Mouse (Mus musculus) gastrocnemius, postnatal 36 days (tissue): ENCODE measurements around the gene Fbxo41. TPM values are rescaled to one million over a fixed set of nuclear protein-coding genes. Genes with fewer than 3 reads are reported as not detected.

Experiments used
- DNase-seq, 2 experiments: peaks; one replicate each; pipeline ENCODE4 v3.0.0; 2022
- intact Hi-C: fragments of 180-260 bp; cut with DNase I; formaldehyde crosslinking; loops from one replicate; pipeline ENCODE4 v1.15.1; 2025
- total RNA-seq, 2 experiments: library from RNA; stranded (reverse); gene quantifications; 2 replicates each; pipeline ENCODE4 v1.2.3; 2021

Fbxo41 gene
- total RNA-seq, 2 experiments from 2014 or later, result 0.03 TPM; not detected in 1

- intact Hi-C loops, result no loop called here
- DNase-seq, result no peak
Measured at GRCm38 (mm10) chr6:85496976-85497375, 5.8 kb downstream of the Fbxo41 start.

- intact Hi-C loops, result no loop called here
- DNase-seq, result no peak
Measured at GRCm38 (mm10) chr6:85491606-85492005, 11.2 kb downstream of the Fbxo41 start.

GRCm38 (mm10) chr6:85490252-85490651 is 12.5 kb downstream of the Fbxo41 start:
- intact Hi-C loops, result no loop called here
- DNase-seq, result no peak

GRCm38 (mm10) chr6:85489717-85490116 is 13.1 kb downstream of the Fbxo41 start:
- intact Hi-C loops, result no loop called here
- no peak for DNase-seq

- intact Hi-C loops, result no loop called here
- no peak for DNase-seq
Measured at GRCm38 (mm10) chr6:85488510-85488909, 14.3 kb downstream of the Fbxo41 start.

GRCm38 (mm10) chr6:85485738-85486137 is 17.1 kb downstream of the Fbxo41 start:
- intact Hi-C loops, result no loop called here

GRCm38 (mm10) chr6:85483843-85484721 is 18.7 kb downstream of the Fbxo41 start:
- intact Hi-C loops, result no loop called here
- DNase-seq, result no peak

More at GRCm38 (mm10) chr6:85485738-85486137, 17.1 kb downstream of the Fbxo41 start:
- no peak for DNase-seq

- no peak for DNase-seq
- intact Hi-C loops, result no loop called here
Measured at GRCm38 (mm10) chr6:85480685-85481084, 22.1 kb downstream of the Fbxo41 start.

- no peak for DNase-seq
- intact Hi-C loops, result no loop called here
Measured at GRCm38 (mm10) chr6:85479979-85480378, 22.8 kb downstream of the Fbxo41 start.

GRCm38 (mm10) chr6:85478416-85478815 is 24.4 kb downstream of the Fbxo41 start:
- intact Hi-C loops, result no loop called here
- no peak for DNase-seq

- no peak for DNase-seq
- intact Hi-C loops, result no loop called here
Measured at GRCm38 (mm10) chr6:85477366-85477917, 25.4 kb downstream of the Fbxo41 start.

GRCm38 (mm10) chr6:85475581-85475980 is 27.2 kb downstream of the Fbxo41 start:
- no peak for DNase-seq
- intact Hi-C loops, result no loop called here

- DNase-seq, result no peak
- intact Hi-C loops, result no loop called here
Measured at GRCm38 (mm10) chr6:85472542-85472941, 30.3 kb downstream of the Fbxo41 start.

- no peak for DNase-seq
- intact Hi-C loops, result no loop called here
Measured at GRCm38 (mm10) chr6:85471962-85472361, 30.8 kb downstream of the Fbxo41 start.

GRCm38 (mm10) chr6:85469660-85470430 is 32.9 kb downstream of the Fbxo41 start:
- intact Hi-C loops, result no loop called here
- no peak for DNase-seq

- intact Hi-C loops, result no loop called here
- DNase-seq, result no peak
Measured at GRCm38 (mm10) chr6:85465381-85465780, 37.4 kb downstream of the Fbxo41 start.

GRCm38 (mm10) chr6:85459621-85460020 is 43.2 kb downstream of the Fbxo41 start:
- intact Hi-C loops, result no loop called here
- no peak for DNase-seq

GRCm38 (mm10) chr6:85452816-85453215 is 50.0 kb downstream of the Fbxo41 start:
- DNase-seq, result no peak
- intact Hi-C loops, result loop anchor here (5.0 kb wide), 1 partner anchor 509 kb away; the partner anchor contains the start of gene Dusp11

- no peak for DNase-seq
- intact Hi-C loops, result loop anchor here (5.0 kb wide), 1 partner anchor 510 kb away; the partner anchor contains the start of gene Dusp11
Measured at GRCm38 (mm10) chr6:85452411-85452665, 50.5 kb downstream of the Fbxo41 start.

GRCm38 (mm10) chr6:85451664-85452410 is 51.0 kb downstream of the Fbxo41 start, which contains the start of gene Pradc1:
Pradc1 (minus strand) TSS chr6:85451970.
- peak; percentile 95 to 97 for DNase-seq
- intact Hi-C loops, result loop anchor here (5.0 kb wide), 1 partner anchor 510 kb away; the partner anchor contains the start of gene Dusp11
